Mouse (Mus musculus) liver (tissue): ENCODE data around the gene Alkbh6.

Experiments
- DNase-seq: peaks from one replicate; pipeline ENCODE4 v3.0.0-alpha.2; 2020; ENCODE audit warnings: mixed read lengths

Alkbh6 gene

DNA sequence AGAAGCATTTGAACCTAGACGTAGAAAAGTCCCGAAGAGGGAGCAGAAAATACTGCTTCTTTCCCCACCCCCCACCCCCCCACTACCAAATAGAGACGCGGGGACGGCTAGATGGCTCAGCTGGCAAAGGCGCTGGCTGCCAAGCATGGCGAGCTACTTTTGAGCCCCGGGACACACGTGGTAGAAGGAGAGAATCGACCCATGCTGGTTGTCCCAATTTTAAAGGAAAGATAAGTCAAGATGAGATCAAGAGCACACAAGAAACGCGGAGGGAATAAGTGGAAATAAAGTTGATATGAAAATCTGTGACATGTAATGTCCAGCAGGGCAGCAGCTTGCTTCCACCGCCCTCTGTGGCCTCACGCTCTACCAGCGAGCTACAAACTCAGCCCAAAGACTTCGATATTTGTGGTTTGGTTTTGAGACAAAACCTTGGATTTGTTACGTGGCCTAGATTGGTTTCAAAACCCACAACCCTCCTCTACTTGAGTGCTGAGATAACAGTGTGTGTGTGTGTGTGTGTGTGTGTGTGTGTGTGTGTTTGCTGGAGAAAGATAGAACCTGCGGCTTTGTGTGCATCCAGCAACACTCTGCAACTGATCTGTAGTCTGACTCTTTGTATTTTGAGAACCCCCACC, 24.2 kb downstream of the Alkbh6 start:
- DNase-seq: no peak

- peak; percentile 41 for DNase-seq
Observed at GRCm38 (mm10) chr7:30333436-30333835, 24.9 kb downstream of the Alkbh6 start.

DNA sequence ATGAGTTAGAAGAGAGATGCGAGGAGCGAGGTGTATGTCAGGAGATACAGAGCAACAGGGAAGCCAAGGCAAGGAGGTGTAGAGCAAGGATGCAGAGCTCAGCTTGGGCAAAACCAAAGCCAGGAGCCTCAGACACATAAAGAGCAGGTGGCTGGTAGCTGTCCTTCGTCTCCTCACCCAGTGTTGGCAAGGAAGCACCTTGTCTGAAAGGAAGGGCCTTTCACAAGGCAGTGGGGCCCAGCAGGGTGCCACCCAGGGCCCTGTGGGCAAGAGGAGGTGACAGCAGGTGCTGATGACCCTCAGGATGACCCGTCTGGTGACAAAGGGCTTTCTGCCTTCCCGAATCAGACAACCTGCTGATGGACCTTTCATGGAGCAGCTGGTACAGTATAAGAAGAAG, 26.0 kb downstream of the Alkbh6 start:
- DNase-seq: no peak

DNA sequence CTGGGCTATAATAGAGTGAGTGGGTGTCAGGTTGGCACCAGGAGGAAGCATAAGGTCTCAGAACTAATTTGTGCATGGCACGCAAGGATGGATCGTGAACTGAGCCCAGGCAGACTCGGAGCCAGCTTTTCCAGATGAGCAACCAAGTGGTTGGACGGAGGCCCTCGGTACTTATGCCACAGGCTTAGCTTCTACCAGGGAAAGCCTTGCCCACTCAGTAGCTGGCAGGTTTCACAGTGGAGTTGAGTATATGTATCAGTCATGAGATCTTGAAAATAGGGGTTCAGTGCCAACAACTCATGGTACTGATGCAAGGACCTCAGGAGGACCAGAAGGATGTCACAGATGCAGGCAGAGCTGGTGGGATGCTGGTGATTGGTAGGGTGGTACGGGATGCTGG, 27.2 kb downstream of the Alkbh6 start:
- DNase-seq: no peak

DNA sequence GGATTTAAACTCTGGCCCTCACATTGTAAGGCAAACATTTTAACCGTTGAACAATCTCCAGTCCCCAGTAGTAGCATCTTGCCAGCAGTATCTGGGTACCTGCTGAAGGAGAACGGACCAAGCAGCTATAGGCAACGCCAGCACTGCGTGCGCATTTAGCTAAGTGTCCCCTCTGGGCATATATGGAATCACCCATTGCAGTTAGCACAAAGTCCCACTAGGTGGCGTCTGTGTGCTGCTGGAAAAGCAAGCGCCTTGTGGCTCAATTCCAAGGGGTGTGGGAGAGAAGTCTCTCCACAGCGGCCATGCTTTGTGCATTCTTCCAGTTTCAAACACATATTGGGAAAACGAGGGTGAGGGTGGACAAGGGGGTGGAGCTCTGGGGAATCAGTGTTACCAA, 27.9 kb downstream of the Alkbh6 start:
- peak; percentile 79 for DNase-seq

DNA sequence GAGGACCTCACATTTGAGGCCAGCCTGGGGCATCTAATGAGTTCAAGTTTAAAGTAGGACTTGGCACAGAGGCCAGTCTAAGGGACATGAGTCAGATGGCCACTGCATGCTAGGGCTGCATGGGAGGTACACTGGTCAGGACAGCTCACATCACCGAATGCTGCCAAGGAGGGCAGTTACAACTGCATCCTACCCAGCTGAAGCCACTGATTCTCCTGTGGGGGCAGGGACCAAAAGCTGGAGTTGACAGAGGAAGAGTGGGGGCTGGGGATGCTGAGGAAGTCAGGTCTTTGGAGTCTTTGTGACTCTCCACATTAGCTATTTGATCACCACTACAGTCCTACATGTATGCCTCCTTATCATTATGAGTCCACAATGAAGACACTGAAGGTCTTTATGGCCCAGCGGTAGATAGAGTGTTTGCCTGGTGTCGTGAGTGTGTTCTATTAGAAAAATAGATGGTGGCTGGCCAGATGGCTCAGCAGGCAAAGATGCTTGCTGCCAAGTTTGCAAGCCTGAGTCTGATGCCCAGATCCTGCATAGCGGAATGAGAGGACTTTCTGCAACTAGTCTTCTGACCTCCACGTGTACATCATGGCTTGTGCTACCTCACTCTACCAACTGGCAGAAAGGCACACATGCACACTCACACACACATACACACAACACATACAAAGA, 31.1 kb downstream of the Alkbh6 start:
- no peak for DNase-seq

GRCm38 (mm10) chr7:30346635-30347379, 38.3 kb downstream of the Alkbh6 start:
- peak; percentile 67 for DNase-seq

DNA sequence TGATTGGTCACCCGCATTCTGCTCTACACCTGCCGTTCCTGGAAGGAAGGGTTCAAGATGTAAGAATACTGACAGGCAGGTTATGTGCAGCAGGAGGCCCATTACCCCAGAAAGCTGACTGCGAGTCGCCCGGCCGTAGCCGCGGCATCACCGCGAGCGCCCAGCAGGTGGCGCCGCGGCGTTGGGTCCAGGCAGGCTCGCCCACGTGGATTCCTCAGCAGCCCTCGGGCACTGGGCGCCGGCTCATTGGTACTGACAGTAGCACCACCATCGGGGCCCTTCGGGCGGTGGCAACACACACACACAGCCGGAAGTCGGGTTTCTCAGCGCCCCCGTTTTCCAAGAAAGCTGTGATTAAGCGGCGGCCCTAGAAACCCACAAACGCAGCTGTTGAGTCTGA, 39.3 kb downstream of the Alkbh6 start:
- DNase-seq: peak; percentile 57

- DNase-seq: peak; percentile 56
Observed at GRCm38 (mm10) chr7:30353279-30353822, 44.8 kb downstream of the Alkbh6 start.

DNA sequence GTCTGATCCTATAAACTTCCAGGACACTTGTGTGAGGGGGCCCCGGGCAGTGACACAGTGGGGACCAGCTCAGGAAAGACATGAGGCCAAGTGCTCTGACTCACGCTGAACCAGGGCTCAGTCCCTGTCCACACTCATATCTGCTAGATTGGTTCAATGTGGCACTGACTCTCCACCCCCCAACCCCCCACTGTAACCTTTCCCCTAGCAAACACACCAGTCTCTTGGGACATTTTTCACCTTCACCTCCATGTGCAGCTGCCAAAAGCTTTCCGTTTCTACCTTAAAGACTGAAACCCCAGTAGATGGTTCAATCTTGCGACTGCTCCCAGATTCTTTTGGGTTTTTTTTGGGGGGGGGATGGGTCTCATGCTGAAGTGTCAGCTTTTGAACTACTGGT, 45.5 kb downstream of the Alkbh6 start:
- DNase-seq: no peak

DNA sequence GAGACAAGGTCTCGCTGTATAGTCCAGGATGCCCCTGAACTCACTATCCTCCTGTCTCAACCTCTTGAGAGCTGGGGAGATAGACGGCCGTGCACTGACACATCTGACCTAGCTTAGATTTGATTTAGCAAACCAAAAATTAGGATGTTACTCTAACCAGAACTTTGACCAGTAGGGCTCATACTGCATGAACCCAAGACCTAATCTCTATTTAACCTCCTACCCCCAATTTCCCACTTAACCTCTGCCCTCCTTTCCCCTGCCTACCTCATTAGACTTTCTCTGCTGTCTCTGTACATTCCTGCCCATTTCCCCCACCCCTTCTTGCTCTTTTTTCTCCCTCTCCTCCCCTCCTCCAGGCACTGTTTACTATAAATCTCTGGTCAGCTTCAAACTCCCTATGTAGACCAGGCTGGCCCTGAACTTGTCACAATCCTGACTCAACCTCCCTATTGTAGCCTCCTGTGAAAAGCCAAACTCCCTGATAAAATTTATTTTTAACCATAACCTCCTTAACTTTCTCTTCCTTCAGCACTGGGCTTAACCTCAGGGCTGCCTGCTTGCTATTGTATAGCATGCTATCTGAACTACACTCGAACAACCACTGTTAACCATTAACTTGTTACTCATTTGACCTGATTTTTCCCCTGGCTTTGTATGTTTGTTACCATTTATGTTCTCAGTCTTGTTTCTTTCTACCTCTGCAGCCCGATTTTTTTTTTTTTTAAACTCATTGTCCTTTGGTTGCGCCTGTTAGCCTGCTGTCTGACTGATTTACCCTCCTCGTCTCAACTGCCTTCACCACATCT, 50.1 kb downstream of the Alkbh6 start:
- DNase-seq: no peak

DNA sequence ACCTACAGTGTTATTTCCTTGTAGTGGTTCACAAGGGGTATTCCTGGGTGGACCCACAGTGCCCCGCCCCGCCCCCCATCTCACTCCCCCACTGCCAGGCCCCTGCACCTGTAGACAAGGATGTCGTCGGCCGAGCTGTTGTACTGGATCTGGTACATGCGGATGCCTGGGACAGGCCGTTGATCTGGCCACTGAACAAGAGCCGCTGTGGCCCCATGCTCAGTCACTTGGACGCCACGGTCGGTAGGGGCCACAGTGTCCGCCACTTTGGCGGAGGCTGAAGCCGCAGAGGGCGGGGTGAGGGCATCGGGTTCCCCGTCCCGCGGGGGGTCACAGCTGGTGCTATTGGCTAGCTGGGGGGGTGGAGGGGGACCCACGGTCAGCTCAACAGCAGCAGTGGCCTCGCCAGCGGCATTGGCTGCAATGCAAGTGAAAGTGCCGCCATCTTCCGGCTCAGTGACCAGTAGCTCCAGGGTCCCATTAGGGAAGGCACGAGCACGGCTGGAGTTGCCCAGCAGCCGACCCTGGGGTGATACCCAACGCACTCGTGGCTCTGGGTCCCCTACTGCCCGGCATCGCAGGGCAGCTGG, 50.9 kb downstream of the Alkbh6 start:
- DNase-seq: no peak

- no peak for DNase-seq
Observed at GRCm38 (mm10) chr7:30360028-30360427, 51.5 kb downstream of the Alkbh6 start.

GRCm38 (mm10) chr7:30362652-30363343, 54.3 kb downstream of the Alkbh6 start, which contains the start of gene Lrfn3:
Gene Lrfn3 (minus strand): TSS chr7:30362772.
- DNase-seq: peak; percentile 56

DNA sequence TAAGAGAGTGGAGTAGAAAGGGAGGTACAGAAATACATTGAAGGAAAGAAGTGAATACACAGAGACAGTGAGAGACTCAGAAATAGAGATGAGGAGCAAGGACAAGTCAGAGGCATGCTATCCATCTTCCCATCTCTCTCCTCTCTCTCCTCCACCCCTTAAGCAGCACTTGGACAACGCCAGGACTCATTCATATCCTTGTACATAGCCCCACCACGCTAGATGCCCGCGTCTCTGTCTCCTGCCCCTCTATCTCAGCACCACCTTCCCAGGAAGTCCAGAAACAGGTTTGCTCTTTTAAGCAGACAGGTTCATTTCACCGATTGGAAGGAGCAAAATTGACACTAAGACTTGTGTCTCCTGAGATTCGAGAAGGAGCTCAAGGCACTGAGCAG, 54.8 kb downstream of the Alkbh6 start:
- DNase-seq: no peak
